Mouse (Mus musculus): Measurements from ENCODE around the gene Uhrf2. TPM values are rescaled to one million over a fixed set of nuclear protein-coding genes. Genes with fewer than 3 reads are reported as not detected.

Gene Uhrf2
- polyA plus RNA-seq, 1 experiment: 2.0 TPM

DNA sequence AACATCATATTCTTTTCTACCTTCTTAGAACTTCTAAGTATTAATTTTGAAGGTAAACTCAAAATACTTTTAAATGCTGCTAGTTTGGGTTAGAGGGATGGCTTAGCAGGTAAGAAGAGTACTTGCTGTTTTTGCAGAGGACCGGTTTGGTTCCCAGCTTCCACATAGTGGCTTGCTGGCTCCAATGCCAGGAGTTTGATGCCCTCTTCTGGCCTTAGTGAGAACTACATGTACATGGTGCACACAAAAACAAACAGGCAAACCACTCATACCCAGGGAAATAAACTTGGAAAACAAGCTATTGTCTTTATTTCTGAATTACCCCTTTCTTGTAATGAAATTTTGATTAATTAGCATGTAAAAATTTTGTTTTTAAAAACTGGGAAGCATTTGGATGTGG, 15.5 kb downstream of the Uhrf2 start:
- TF ChIP-seq GATA1 (IDR thresholded peaks at IDR 0.05; ENCODE audit: borderline replicate concordance, low read length) (no peak), FLI1 (IDR thresholded peaks at IDR 0.05; ENCODE audit: low read length) (no peak)
- Histone ChIP-seq H3K36me3 (replicated peaks; ENCODE audit: low read length) (peaks cover 83% of the 10 kb centered on the region), H3K9me3 (peaks cover 7% of the 10 kb centered on the region), H3K27me3 (replicated peaks) (no peaks in the 10 kb centered on the region), H3K4me1 (peaks cover 34% of the 10 kb centered on the region), H3K4me3 (replicated peaks) (no peak overlapping the region)

- Histone ChIP-seq H3K36me3 (replicated peaks; ENCODE audit: low read length) (peaks cover 66% of the 10 kb centered on the region), H3K27me3 (replicated peaks) (no peaks in the 10 kb centered on the region), H3K4me1 (peaks cover 50% of the 10 kb centered on the region), H3K4me3 (replicated peaks) (no peak overlapping the region), H3K9me3 (peaks cover 7% of the 10 kb centered on the region)
- no peak for TF ChIP-seq GATA1 (IDR thresholded peaks at IDR 0.05; ENCODE audit: borderline replicate concordance, low read length)
- TF ChIP-seq FLI1 (IDR thresholded peaks at IDR 0.05; ENCODE audit: low read length): no peak
Measured at GRCm38 (mm10) chr19:30050584-30050983, 20.3 kb downstream of the Uhrf2 start.

GRCm38 (mm10) chr19:30051479-30051878, 21.2 kb downstream of the Uhrf2 start:
- H3K4me3 ChIP-seq (replicated peaks): no peak overlapping the region
- no peak for TF ChIP-seq FLI1 (IDR thresholded peaks at IDR 0.05; ENCODE audit: low read length)
- no peak for TF ChIP-seq GATA1 (IDR thresholded peaks at IDR 0.05; ENCODE audit: borderline replicate concordance, low read length)
- peaks cover 63% of the 10 kb centered on the region for H3K36me3 ChIP-seq (replicated peaks; ENCODE audit: low read length)
- H3K4me1 ChIP-seq: peaks cover 50% of the 10 kb centered on the region
- peaks cover 6% of the 10 kb centered on the region for H3K9me3 ChIP-seq
- no peaks in the 10 kb centered on the region for H3K27me3 ChIP-seq (replicated peaks)

- TF ChIP-seq FLI1 (IDR thresholded peaks at IDR 0.05; ENCODE audit: low read length): no peak
- TF ChIP-seq GATA1 (IDR thresholded peaks at IDR 0.05; ENCODE audit: borderline replicate concordance, low read length): no peak
- no peaks in the 10 kb centered on the region for H3K27me3 ChIP-seq (replicated peaks)
- H3K4me3 ChIP-seq (replicated peaks): no peak overlapping the region
- H3K36me3 ChIP-seq (replicated peaks; ENCODE audit: low read length): peaks cover 60% of the 10 kb centered on the region
- H3K4me1 ChIP-seq: peaks cover 43% of the 10 kb centered on the region
- no peaks in the 10 kb centered on the region for H3K9me3 ChIP-seq
Measured at GRCm38 (mm10) chr19:30054218-30054617, 23.9 kb downstream of the Uhrf2 start.

DNA sequence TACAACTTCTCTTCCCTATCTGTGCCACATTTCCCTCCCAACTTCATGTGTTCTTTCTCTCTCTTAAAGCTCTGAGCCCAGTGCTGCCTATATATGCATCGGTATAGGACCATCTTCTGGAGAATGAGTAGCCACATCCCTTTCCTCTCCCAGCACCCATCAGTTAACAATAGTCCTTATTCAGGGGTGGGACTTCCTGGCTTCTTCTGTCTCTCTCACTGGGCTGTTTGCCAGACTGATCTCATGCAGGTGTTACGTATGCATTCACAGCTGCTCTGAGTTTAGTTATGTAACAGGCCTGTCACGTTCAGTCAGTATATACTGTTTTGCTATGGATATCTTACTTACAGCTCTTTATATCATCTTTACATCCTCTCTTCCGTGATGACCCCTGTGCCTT, 35.5 kb downstream of the Uhrf2 start:
- no peaks in the 10 kb centered on the region for H3K9me3 ChIP-seq
- no peaks in the 10 kb centered on the region for H3K27me3 ChIP-seq (replicated peaks)
- peaks cover 61% of the 10 kb centered on the region for H3K36me3 ChIP-seq (replicated peaks; ENCODE audit: low read length)
- no peak overlapping the region for H3K4me3 ChIP-seq (replicated peaks)
- TF ChIP-seq GATA1 (IDR thresholded peaks at IDR 0.05; ENCODE audit: borderline replicate concordance, low read length): no peak
- TF ChIP-seq FLI1 (IDR thresholded peaks at IDR 0.05; ENCODE audit: low read length): no peak
- H3K4me1 ChIP-seq: peaks cover 24% of the 10 kb centered on the region

GRCm38 (mm10) chr19:30090163-30090562, 59.9 kb downstream of the Uhrf2 start:
- Histone ChIP-seq H3K4me3 (replicated peaks) (no peak overlapping the region), H3K27me3 (replicated peaks) (no peaks in the 10 kb centered on the region), H3K9me3 (no peaks in the 10 kb centered on the region), H3K4me1 (no peaks in the 10 kb centered on the region), H3K36me3 (replicated peaks; ENCODE audit: low read length) (peaks cover 97% of the 10 kb centered on the region)
- TF ChIP-seq FLI1 (IDR thresholded peaks at IDR 0.05; ENCODE audit: low read length): no peak
- TF ChIP-seq GATA1 (IDR thresholded peaks at IDR 0.05; ENCODE audit: borderline replicate concordance, low read length): no peak

- Histone ChIP-seq H3K36me3 (replicated peaks; ENCODE audit: low read length) (peaks cover 99% of the 10 kb centered on the region), H3K4me3 (replicated peaks) (no peak overlapping the region), H3K27me3 (replicated peaks) (no peaks in the 10 kb centered on the region), H3K9me3 (no peaks in the 10 kb centered on the region), H3K4me1 (no peaks in the 10 kb centered on the region)
- TF ChIP-seq GATA1 (IDR thresholded peaks at IDR 0.05; ENCODE audit: borderline replicate concordance, low read length) (no peak), FLI1 (IDR thresholded peaks at IDR 0.05; ENCODE audit: low read length) (no peak)
Measured at GRCm38 (mm10) chr19:30091644-30092295, 61.5 kb downstream of the Uhrf2 start.

DNA sequence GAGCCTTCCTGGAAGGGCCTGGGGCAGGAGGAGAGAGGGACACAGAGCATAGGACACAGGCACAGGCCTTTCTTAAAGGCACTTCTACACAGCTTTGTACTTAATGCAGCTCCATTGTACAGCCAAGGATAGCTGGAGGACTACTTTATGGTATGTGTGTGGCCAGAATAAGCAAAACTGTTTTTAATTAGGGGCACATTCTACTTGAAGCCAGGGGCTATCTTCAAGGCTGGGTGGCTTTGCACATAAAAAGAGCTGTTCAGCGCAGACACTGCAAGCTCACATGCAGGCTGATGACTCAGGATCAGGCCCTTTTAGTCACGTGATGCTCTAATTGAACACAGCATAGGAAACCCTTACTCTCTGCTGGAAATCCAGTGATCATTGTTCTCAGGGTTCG, 65.9 kb downstream of the Uhrf2 start:
- peaks cover 30% of the 10 kb centered on the region for H3K9me3 ChIP-seq
- no peak for TF ChIP-seq GATA1 (IDR thresholded peaks at IDR 0.05; ENCODE audit: borderline replicate concordance, low read length)
- TF ChIP-seq FLI1 (IDR thresholded peaks at IDR 0.05; ENCODE audit: low read length): no peak
- H3K4me1 ChIP-seq: no peaks in the 10 kb centered on the region
- peaks cover 77% of the 10 kb centered on the region for H3K36me3 ChIP-seq (replicated peaks; ENCODE audit: low read length)
- H3K4me3 ChIP-seq (replicated peaks): no peak overlapping the region
- no peaks in the 10 kb centered on the region for H3K27me3 ChIP-seq (replicated peaks)

DNA sequence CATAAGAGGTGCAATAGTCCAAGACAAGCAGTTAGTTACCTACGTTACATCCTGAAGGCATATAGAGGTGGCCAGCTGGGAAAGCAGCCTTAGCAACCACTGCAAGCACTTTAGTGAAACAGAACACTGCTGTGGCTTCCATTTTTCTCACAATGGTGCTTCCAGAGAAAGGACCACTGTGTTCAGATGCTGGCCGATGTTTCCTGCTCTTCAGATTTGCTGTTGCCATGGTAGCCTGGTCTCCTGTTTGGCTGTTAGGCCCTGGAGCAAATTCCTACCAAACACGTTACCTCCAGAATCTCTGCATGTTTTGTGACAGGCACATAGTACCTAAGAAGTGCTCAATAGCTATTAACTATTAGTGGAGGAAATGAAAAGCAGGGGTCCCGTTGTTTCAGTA, 66.7 kb downstream of the Uhrf2 start:
- Histone ChIP-seq H3K36me3 (replicated peaks; ENCODE audit: low read length) (peaks cover 68% of the 10 kb centered on the region), H3K27me3 (replicated peaks) (no peaks in the 10 kb centered on the region), H3K4me3 (replicated peaks) (no peak overlapping the region), H3K9me3 (peaks cover 34% of the 10 kb centered on the region), H3K4me1 (no peaks in the 10 kb centered on the region)
- TF ChIP-seq FLI1 (IDR thresholded peaks at IDR 0.05; ENCODE audit: low read length) (no peak), GATA1 (IDR thresholded peaks at IDR 0.05; ENCODE audit: borderline replicate concordance, low read length) (no peak)

GRCm38 (mm10) chr19:30100571-30100970, 70.3 kb downstream of the Uhrf2 start:
- H3K27me3 ChIP-seq (replicated peaks): no peaks in the 10 kb centered on the region
- peaks cover 2% of the 10 kb centered on the region for H3K4me1 ChIP-seq
- no peak overlapping the region for H3K4me3 ChIP-seq (replicated peaks)
- H3K36me3 ChIP-seq (replicated peaks; ENCODE audit: low read length): peaks cover 33% of the 10 kb centered on the region
- peaks cover 36% of the 10 kb centered on the region for H3K9me3 ChIP-seq
- no peak for TF ChIP-seq GATA1 (IDR thresholded peaks at IDR 0.05; ENCODE audit: borderline replicate concordance, low read length)
- TF ChIP-seq FLI1 (IDR thresholded peaks at IDR 0.05; ENCODE audit: low read length): no peak
